Mouse (Mus musculus) liver, embryonic 12.5 days (tissue): Measurements from ENCODE around the gene Rbpms2. TPM values are rescaled to one million over a fixed set of nuclear protein-coding genes. Genes with fewer than 3 reads are reported as not detected.
"Not testable (repeated sequence)": the region's sequence is repeated elsewhere in the genome, so short reads cannot be mapped to it uniquely, and the experiment has no call there.

ENCODE experiments used
- ATAC-seq: fragments of 200-750 bp; cut with Nextera tagmentation; 2 replicates; pipeline ENCODE4 v1.8.0; 2017; ENCODE audit warnings: moderate number of reproducible peaks, mild to moderate bottlenecking, moderate library complexity
- H3K27ac ChIP-seq: fragments of 300-500 bp; sonication (generic); 2 replicates; pipeline ENCODE4 v1.5.1; 2016; ENCODE audit warnings: mild to moderate bottlenecking
- H3K27me3 ChIP-seq: fragments of 300-500 bp; sonication (generic); replicated peaks from 2 replicates; pipeline ENCODE4 v1.6.1; 2016; ENCODE audit warnings: mild to moderate bottlenecking, moderate library complexity
- H3K36me3 ChIP-seq: fragments of 300-500 bp; sonication (generic); 2 replicates; pipeline ENCODE4 v1.6.1; 2016; ENCODE audit warnings: mild to moderate bottlenecking, moderate library complexity
- H3K4me1 ChIP-seq: fragments of 300-500 bp; sonication (generic); 2 replicates; pipeline ENCODE4 v1.6.1; 2016
- H3K4me2 ChIP-seq: fragments of 300-500 bp; sonication (generic); 2 replicates; pipeline ENCODE4 v1.6.1; 2016; ENCODE audit warnings: mild to moderate bottlenecking, moderate library complexity
- H3K4me3 ChIP-seq: fragments of 300-500 bp; sonication (generic); 2 replicates; pipeline ENCODE4 v1.5.1; 2016; ENCODE audit warnings: mild to moderate bottlenecking, moderate library complexity
- H3K9ac ChIP-seq: fragments of 300-500 bp; sonication (generic); 2 replicates; pipeline ENCODE4 v1.6.1; 2016; ENCODE audit warnings: mild to moderate bottlenecking, moderate library complexity
- H3K9me3 ChIP-seq: fragments of 300-500 bp; sonication (generic); replicated peaks from 2 replicates; pipeline ENCODE4 v1.6.1; 2016; ENCODE audit warnings: mild to moderate bottlenecking, moderate library complexity
- WGBS: fragments of 180-500 bp; shearing (Covaris S2); methylation state at CpG from one replicate; pipeline ENCODE4 v1.1.7; 2016; ENCODE audit not compliant: insufficient replicate concordance; 5-methylcytosine and 5-hydroxymethylcytosine counted together
- polyA plus RNA-seq: library from polyadenylated mRNA; unstranded; fragments of >200 nt; fragmentation: Nextera tagmentation; extraction: Ambion mirVana; gene quantifications from 2 replicates; pipeline ENCODE4 v1.2.1, GENCODE M21; 2016

The Rbpms2 gene
- polyA plus RNA-seq, 1 experiment from 2014 or later: 19.3 TPM

- Histone ChIP-seq H3K9me3 (no peaks in the 10 kb centered on the region), H3K4me2 (no peak overlapping the region), H3K36me3 (no peaks in the 10 kb centered on the region), H3K27ac (no peak overlapping the region), H3K4me3 (no peak overlapping the region), H3K9ac (no peak overlapping the region), H3K4me1 (peaks cover 16% of the 10 kb centered on the region), H3K27me3 (peaks cover 15% of the 10 kb centered on the region; the same call in 1 of the 2 replicates)
- no peak for ATAC-seq
- 73% methylated on average over 4 of the region's 4 CpGs for WGBS
Measured at GRCm38 (mm10) chr9:65644960-65645359, 15.5 kb downstream of the Rbpms2 start.

GRCm38 (mm10) chr9:65645984-65646383 is 16.5 kb downstream of the Rbpms2 start:
- H3K4me1 ChIP-seq: peaks cover 23% of the 10 kb centered on the region
- H3K4me3 ChIP-seq: no peak overlapping the region
- no peak overlapping the region for H3K27ac ChIP-seq
- H3K4me2 ChIP-seq: no peak overlapping the region
- WGBS: 35% methylated on average over 3 of the region's 3 CpGs
- H3K36me3 ChIP-seq: no peaks in the 10 kb centered on the region
- H3K9me3 ChIP-seq: no peaks in the 10 kb centered on the region
- H3K27me3 ChIP-seq: 0 out of 2 replicates have a peak, but pooled peaks cover 10% of the 10 kb centered on the region
- ATAC-seq: no peak
- no peak overlapping the region for H3K9ac ChIP-seq

- Histone ChIP-seq H3K27ac (no peak overlapping the region), H3K4me1 (peaks cover 23% of the 10 kb centered on the region), H3K36me3 (no peaks in the 10 kb centered on the region), H3K4me2 (no peak overlapping the region), H3K9me3 (no peaks in the 10 kb centered on the region), H3K4me3 (no peak overlapping the region), H3K9ac (no peak overlapping the region), H3K27me3 (0 out of 2 replicates have a peak, but pooled peaks cover 6% of the 10 kb centered on the region)
- 57% methylated on average over 2 of the region's 2 CpGs for WGBS
- no peak for ATAC-seq
Measured at GRCm38 (mm10) chr9:65646782-65647181, 17.3 kb downstream of the Rbpms2 start.

DNA sequence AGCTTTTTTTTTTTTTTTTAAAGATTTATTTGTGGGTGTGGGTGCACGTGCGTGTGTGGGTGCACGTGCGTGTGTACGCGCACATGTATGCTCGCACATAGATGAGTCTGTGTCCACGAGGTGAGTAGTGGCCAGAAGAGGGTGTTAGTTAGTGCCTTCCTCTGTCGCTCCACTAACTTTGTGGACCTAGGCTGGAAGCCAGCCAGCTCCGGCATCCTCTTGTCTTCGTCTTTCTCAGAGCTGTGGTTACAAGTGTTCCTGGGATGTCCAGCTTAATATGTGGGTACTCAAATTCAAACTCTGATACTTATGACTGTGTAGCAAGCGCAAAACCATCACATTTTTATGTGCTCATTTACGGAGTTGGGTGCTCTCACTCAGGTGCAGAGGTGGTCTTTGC is 19.3 kb downstream of the Rbpms2 start:
- ATAC-seq: no peak
- Histone ChIP-seq H3K4me1 (peaks cover 21% of the 10 kb centered on the region), H3K27me3 (0 out of 2 replicates have a peak, but pooled peaks cover 5% of the 10 kb centered on the region), H3K9ac (no peak overlapping the region), H3K9me3 (no peaks in the 10 kb centered on the region), H3K4me3 (no peak overlapping the region), H3K27ac (no peak overlapping the region), H3K36me3 (no peaks in the 10 kb centered on the region), H3K4me2 (no peak overlapping the region)
- WGBS: 79% methylated on average over 13 of the region's 13 CpGs

DNA sequence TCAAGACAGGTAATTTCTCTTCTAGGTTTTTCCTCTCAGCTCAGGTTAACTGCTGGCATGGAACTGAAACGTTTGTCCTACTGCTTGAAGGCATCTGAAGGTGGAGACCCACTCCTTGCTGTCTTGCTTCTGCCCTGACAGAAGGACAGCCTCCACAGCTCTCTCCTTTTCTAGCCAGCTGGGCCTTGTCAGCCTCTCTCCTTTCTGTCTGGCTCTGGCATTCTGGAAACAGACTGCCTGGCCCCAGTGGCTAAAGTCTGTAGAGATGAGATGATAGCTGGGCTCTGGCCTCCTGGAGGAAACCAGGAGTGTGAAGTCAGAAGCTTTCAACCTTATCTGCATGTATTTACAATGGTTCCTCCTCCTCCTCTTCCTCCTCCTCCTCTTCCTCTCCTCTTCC is 20.5 kb downstream of the Rbpms2 start:
- 0 out of 2 replicates have a peak, but pooled peaks cover 5% of the 10 kb centered on the region for H3K27me3 ChIP-seq
- H3K36me3 ChIP-seq: no peaks in the 10 kb centered on the region
- H3K4me1 ChIP-seq: peaks cover 21% of the 10 kb centered on the region
- H3K27ac ChIP-seq: no peak overlapping the region
- no peak for ATAC-seq
- H3K9me3 ChIP-seq: no peaks in the 10 kb centered on the region
- H3K4me2 ChIP-seq: no peak overlapping the region
- 7% methylated on average over 1 of the region's 1 CpGs for WGBS
- no peak overlapping the region for H3K9ac ChIP-seq
- H3K4me3 ChIP-seq: no peak overlapping the region

DNA sequence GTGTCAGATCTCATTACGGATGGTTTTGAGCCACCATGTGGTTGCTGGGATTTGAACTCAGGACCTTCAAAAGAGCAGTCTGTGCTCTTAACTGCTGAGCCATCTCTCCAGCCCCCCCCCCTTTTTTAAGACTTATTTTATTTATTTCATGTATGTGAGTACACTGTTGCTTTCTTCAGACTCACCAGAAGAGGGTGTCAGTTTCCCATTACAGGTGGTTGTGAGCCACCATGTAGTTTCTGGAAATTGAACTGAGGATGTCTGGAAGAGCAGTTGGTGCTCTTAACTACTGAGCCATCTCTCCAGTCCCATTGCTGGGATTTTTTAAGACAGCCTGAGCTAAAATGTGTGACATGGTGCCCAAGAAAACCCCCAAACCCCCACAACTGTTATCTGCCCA is 22.5 kb downstream of the Rbpms2 start:
- not testable (repeated sequence) for H3K27me3 ChIP-seq, H3K36me3 ChIP-seq
- WGBS: 88% methylated on average over 1 of the region's 1 CpGs

DNA sequence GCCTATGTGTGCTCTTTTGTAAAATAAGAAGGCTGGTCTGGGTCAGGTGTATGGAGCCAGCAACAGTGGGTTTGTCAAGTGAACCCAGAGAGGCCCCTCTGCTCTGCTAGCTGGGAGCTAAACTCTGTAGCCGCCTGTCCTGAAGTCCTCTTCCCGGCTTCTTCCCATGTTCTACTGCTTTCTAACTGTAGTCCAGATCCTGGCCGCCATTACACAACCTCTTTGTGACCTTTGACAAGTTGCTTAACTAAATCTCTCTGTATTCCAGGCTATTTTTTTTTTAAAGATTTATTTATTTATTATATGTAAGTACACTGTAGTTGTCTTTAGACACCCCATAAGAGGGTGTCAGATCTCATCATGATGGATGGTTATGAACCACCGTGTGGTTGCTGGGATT is 24.3 kb downstream of the Rbpms2 start:
- no peak overlapping the region for H3K9ac ChIP-seq
- no peaks in the 10 kb centered on the region for H3K36me3 ChIP-seq
- WGBS: 77% methylated on average over 4 of the region's 4 CpGs
- H3K27me3 ChIP-seq: no peaks in the 10 kb centered on the region
- H3K4me3 ChIP-seq: no peak overlapping the region
- H3K4me2 ChIP-seq: no peak overlapping the region
- H3K9me3 ChIP-seq: no peaks in the 10 kb centered on the region
- ATAC-seq: no peak
- H3K4me1 ChIP-seq: peaks cover 15% of the 10 kb centered on the region
- H3K27ac ChIP-seq: no peak overlapping the region

More for the DNA sequence above, 22.5 kb downstream of the Rbpms2 start:
- not testable (repeated sequence) for H3K9ac ChIP-seq, ATAC-seq, H3K4me3 ChIP-seq, H3K27ac ChIP-seq, H3K4me2 ChIP-seq, H3K9me3 ChIP-seq
- H3K4me1 ChIP-seq: peaks cover 15% of the 10 kb centered on the region

- no peak overlapping the region for H3K27ac ChIP-seq
- H3K9me3 ChIP-seq: no peaks in the 10 kb centered on the region
- H3K9ac ChIP-seq: no peak overlapping the region
- H3K4me2 ChIP-seq: no peak overlapping the region
- H3K4me1 ChIP-seq: peaks cover 14% of the 10 kb centered on the region
- ATAC-seq: no peak
- no peak overlapping the region for H3K4me3 ChIP-seq
- H3K36me3 ChIP-seq: no peaks in the 10 kb centered on the region
- WGBS: 57% methylated on average over 3 of the region's 3 CpGs
- no peaks in the 10 kb centered on the region for H3K27me3 ChIP-seq
Measured at GRCm38 (mm10) chr9:65654700-65655237, 25.3 kb downstream of the Rbpms2 start.

DNA sequence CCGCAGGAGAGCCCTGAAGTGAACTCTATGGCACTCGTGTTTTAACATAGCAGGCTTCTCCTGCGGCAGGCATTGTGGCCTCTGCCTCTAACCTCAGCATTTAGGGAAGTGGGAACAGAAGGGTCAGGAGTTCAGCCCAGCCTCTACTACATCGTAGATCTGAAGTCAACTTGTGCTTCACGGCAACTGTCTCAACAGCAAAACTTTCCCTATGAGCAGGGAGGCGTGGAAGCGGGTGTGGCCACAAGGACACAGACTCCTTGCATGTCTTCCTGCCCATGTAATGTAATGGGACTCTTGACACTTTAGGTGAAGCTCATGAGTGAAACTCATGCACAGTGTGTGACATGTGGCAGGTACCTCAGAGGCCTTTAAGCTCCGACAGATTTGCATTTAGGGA is 26.1 kb downstream of the Rbpms2 start:
- 42% methylated on average over 8 of the region's 8 CpGs for WGBS
- Histone ChIP-seq H3K36me3 (no peaks in the 10 kb centered on the region), H3K4me3 (no peak overlapping the region), H3K9ac (no peak overlapping the region), H3K27ac (no peak overlapping the region), H3K4me1 (peaks cover 6% of the 10 kb centered on the region), H3K27me3 (no peaks in the 10 kb centered on the region), H3K4me2 (no peak overlapping the region), H3K9me3 (no peaks in the 10 kb centered on the region)
- ATAC-seq: no peak

DNA sequence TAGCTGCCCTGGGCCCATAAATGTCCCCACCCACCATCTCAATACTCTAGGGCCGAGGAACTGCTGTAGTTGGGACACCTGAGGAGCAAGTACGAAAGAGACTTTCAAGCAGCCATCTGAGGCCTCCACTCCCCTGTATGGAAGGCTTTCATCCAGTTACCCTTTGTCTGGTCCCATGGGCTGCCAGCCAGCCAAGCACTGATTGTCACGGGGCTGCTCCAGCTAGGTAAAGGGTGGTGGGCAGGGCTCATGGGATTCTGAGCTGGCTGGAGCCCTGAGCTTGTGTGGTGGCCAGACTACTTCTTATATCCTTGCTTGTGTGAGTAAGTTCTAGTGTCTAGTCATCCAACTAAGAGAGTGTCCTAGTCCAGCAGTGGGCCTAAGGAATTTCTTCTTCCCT is 27.8 kb downstream of the Rbpms2 start:
- ATAC-seq: no peak
- no peak overlapping the region for H3K9ac ChIP-seq
- no peaks in the 10 kb centered on the region for H3K36me3 ChIP-seq
- 0 out of 2 replicates have a peak, but pooled peaks cover 4% of the 10 kb centered on the region for H3K4me1 ChIP-seq
- WGBS: 71% methylated on average over 3 of the region's 3 CpGs
- no peaks in the 10 kb centered on the region for H3K9me3 ChIP-seq
- no peak overlapping the region for H3K4me3 ChIP-seq
- no peaks in the 10 kb centered on the region for H3K27me3 ChIP-seq
- H3K4me2 ChIP-seq: no peak overlapping the region
- no peak overlapping the region for H3K27ac ChIP-seq

DNA sequence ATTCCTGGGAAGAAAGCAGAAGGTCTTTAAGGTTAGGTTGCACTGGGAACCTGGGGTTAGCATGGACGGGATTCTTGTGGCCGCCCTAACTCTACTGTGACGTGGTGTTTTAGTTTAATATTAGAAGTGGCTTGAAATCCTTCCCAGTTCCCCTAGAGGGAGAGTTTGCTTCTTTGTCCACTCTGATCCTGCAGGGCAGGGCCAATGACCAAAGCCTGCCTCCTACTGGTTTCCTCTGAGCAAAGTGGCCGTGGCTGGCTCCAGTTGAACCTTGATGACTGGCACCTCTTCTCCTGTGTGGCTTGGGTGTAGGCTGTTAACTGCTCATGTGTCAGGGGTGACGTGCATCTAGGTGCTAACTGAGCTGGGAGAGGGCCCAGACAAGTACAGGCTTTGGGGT is 31.6 kb downstream of the Rbpms2 start:
- Histone ChIP-seq H3K36me3 (no peaks in the 10 kb centered on the region), H3K27ac (no peak overlapping the region), H3K27me3 (no peaks in the 10 kb centered on the region), H3K9me3 (no peaks in the 10 kb centered on the region), H3K4me2 (no peak overlapping the region), H3K9ac (no peak overlapping the region), H3K4me1 (peaks cover 2% of the 10 kb centered on the region; the same call in 1 of the 2 replicates), H3K4me3 (no peak overlapping the region)
- 50% methylated on average over 5 of the region's 5 CpGs for WGBS
- no peak for ATAC-seq

GRCm38 (mm10) chr9:65661493-65661892 is 32.0 kb downstream of the Rbpms2 start:
- H3K9ac ChIP-seq: no peak overlapping the region
- 63% methylated on average over 1 of the region's 1 CpGs for WGBS
- no peak for ATAC-seq
- no peak overlapping the region for H3K4me2 ChIP-seq
- H3K36me3 ChIP-seq: no peaks in the 10 kb centered on the region
- H3K27me3 ChIP-seq: no peaks in the 10 kb centered on the region
- H3K4me3 ChIP-seq: no peak overlapping the region
- no peak overlapping the region for H3K27ac ChIP-seq
- peaks cover 5% of the 10 kb centered on the region; the same call in 1 of the 2 replicates for H3K4me1 ChIP-seq
- H3K9me3 ChIP-seq: no peaks in the 10 kb centered on the region

- Histone ChIP-seq H3K4me2 (no peak overlapping the region), H3K27me3 (no peaks in the 10 kb centered on the region), H3K9ac (no peak overlapping the region), H3K9me3 (no peaks in the 10 kb centered on the region), H3K4me3 (no peak overlapping the region), H3K36me3 (no peaks in the 10 kb centered on the region), H3K4me1 (peaks cover 5% of the 10 kb centered on the region; the same call in 1 of the 2 replicates), H3K27ac (no peak overlapping the region)
- no peak for ATAC-seq
- 2% methylated on average over 3 of the region's 3 CpGs for WGBS
Measured at GRCm38 (mm10) chr9:65664163-65664562, 34.7 kb downstream of the Rbpms2 start.
